Mouse (Mus musculus) embryonic facial prominence, embryonic 10.5 days (tissue): ENCODE results near the gene Vmn1r152. TPM values are rescaled to one million over a fixed set of nuclear protein-coding genes. Genes with fewer than 3 reads are reported as not detected.
"Not testable (repeated sequence)": the region's sequence is repeated elsewhere in the genome, so short reads cannot be mapped to it uniquely, and the experiment has no call there.

Source experiments
- DNase-seq: peaks from one replicate; pipeline ENCODE4 v3.0.0-alpha.2; 2017; ENCODE audit warnings: low spot score
- H3K27ac ChIP-seq: fragments of 300-500 bp; sonication (generic); replicated peaks from 2 replicates; pipeline ENCODE4 v1.5.1; 2016; ENCODE audit warnings: mild to moderate bottlenecking
- H3K27me3 ChIP-seq: fragments of 300-500 bp; sonication (generic); replicated peaks from 2 replicates; pipeline ENCODE4 v1.6.1; 2016; ENCODE audit warnings: low read depth, mild to moderate bottlenecking; ENCODE audit not compliant: poor library complexity, severe bottlenecking
- H3K36me3 ChIP-seq: fragments of 300-500 bp; sonication (generic); replicated peaks from 2 replicates; pipeline ENCODE4 v1.6.1; 2016; ENCODE audit warnings: mild to moderate bottlenecking, moderate library complexity
- H3K4me1 ChIP-seq: fragments of 300-500 bp; sonication (generic); 2 replicates; pipeline ENCODE4 v1.6.1; 2016
- H3K4me3 ChIP-seq: fragments of 300-500 bp; sonication (generic); 2 replicates; pipeline ENCODE4 v1.5.1; 2016; ENCODE audit warnings: mild to moderate bottlenecking, moderate library complexity
- H3K9me3 ChIP-seq: fragments of 300-500 bp; sonication (generic); 2 replicates; pipeline ENCODE4 v1.6.1; 2016; ENCODE audit warnings: mild to moderate bottlenecking
- WGBS: fragments of 180-500 bp; shearing (Covaris S2); methylation state at CpG from one replicate; pipeline ENCODE4 v1.1.7; 2016; 5-methylcytosine and 5-hydroxymethylcytosine counted together
- polyA plus RNA-seq: library from polyadenylated mRNA; unstranded; fragments of >200 nt; fragmentation: Nextera tagmentation; extraction: Ambion mirVana; gene quantifications from 2 replicates; pipeline ENCODE4 v1.2.1, GENCODE M21; 2016

The Vmn1r152 gene
- polyA plus RNA-seq, result not detected in 2 replicates

DNA sequence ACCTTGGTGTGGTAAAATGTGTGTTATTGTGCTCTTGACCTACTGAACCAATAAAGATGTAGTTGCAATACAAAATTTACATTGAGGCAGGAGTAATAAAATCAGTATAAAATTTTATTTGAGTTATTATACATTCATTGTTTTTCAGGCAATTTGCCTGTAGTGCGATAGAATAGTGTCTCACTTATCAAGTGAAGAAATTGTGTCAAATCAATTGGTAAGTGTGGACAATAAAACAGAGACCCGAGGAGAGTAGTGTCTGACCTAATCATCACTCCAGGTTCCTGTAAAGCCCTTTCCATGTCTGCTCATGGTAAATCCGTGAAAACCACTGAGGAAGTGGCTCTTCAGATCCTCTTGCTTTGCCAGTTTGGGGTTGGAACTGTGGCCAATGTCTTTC is at the start of gene Vmn1r152:
Gene Vmn1r152 (plus strand): TSS at position 301 of the 400 bp plus-strand sequence.
- not testable (repeated sequence) for H3K27me3 ChIP-seq, H3K27ac ChIP-seq, H3K4me3 ChIP-seq, H3K4me1 ChIP-seq, H3K36me3 ChIP-seq, H3K9me3 ChIP-seq, DNase-seq
- WGBS, result no CpG with 5 or more reads among the region's 3 CpGs

DNA sequence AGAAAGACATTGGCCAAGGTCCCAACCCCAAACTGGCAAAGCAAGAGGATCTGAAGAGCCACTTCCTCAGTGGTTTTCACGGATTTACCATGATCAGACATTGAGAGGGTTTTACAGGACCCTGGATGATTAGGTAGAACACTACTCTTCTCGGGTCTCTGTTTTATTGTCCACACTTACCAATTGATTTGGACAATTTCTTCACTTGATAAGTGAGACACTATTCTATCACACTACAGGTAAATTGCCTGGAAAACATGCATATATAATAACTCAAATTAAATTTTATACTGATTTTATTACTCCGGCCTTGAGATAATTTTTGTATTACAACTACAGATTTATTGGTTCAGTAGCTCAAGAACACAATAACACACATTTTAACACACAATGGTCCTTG is 23.2 kb upstream of the Vmn1r152 start, which contains the start of gene Vmn1r151:
Gene Vmn1r151 (minus strand): TSS at position 101 of the 400 bp plus-strand sequence.
- WGBS, result 67% methylated on average over 2 of the region's 3 CpGs
- not testable (repeated sequence) for H3K27me3 ChIP-seq, DNase-seq, H3K36me3 ChIP-seq, H3K9me3 ChIP-seq, H3K27ac ChIP-seq, H3K4me3 ChIP-seq, H3K4me1 ChIP-seq

DNA sequence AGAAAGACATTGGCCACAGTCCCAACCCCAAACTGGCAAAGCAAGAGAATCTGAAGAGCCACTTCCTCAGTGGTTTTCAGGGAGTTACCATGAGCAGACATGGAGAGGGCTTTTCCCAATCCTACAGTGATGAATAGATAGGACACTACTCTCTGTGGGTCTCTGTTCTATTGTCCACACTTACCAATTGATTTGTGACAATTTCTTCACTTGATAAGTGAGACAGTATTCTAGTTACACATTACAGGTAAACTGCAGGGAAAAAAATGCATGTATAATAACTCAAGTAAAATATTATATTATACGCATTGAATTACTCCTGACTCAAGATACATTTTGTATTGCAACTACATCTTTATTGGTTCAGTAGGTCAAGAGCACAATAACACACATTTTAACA is 12.0 kb downstream of the Vmn1r152 start, which contains the start of gene Gm8677:
Gene Gm8677 (minus strand): TSS at position 101 of the 400 bp plus-strand sequence.
- DNase-seq, H3K27me3 ChIP-seq, H3K27ac ChIP-seq, H3K4me1 ChIP-seq, H3K9me3 ChIP-seq, H3K4me3 ChIP-seq, H3K36me3 ChIP-seq: not testable (repeated sequence)
- no CpG with 5 or more reads among the region's 1 CpGs for WGBS

GRCm38 (mm10) chr7:22565243-22565642 is 42.5 kb downstream of the Vmn1r152 start, which contains the start of gene Gm4201:
Gm4201 (minus strand) TSS chr7:22565343.
- no CpG with 5 or more reads among the region's 3 CpGs for WGBS
- not testable (repeated sequence) for H3K9me3 ChIP-seq, DNase-seq, H3K27me3 ChIP-seq, H3K27ac ChIP-seq, H3K4me1 ChIP-seq, H3K4me3 ChIP-seq, H3K36me3 ChIP-seq

Other genes starting within 250 kb of the Vmn1r152 start
- not detected in 2 replicates for gene Gm4187, start 193.2 kb upstream of the Vmn1r152 start, polyA plus RNA-seq
- gene Gm8660, start 151.9 kb upstream of the Vmn1r152 start, polyA plus RNA-seq, result not detected in 2 replicates
- not detected in 2 replicates for gene Vmn1r148, start 109.4 kb upstream of the Vmn1r152 start, polyA plus RNA-seq
- gene Vmn1r149, start 84.7 kb upstream of the Vmn1r152 start, polyA plus RNA-seq, result not detected in 2 replicates
- gene Gm10665, start 58.9 kb upstream of the Vmn1r152 start, polyA plus RNA-seq, result not detected in 2 replicates
- gene Vmn1r151, start 23.3 kb upstream of the Vmn1r152 start, polyA plus RNA-seq, result not detected in 2 replicates
- gene Gm8677, start 11.9 kb downstream of the Vmn1r152 start, polyA plus RNA-seq, result not detected in 2 replicates
- not detected in 2 replicates for gene Gm4201, start 42.4 kb downstream of the Vmn1r152 start, polyA plus RNA-seq
- gene Gm4565, start 65.2 kb downstream of the Vmn1r152 start, polyA plus RNA-seq, result not detected in 2 replicates
- gene Vmn1r155, start 135.1 kb downstream of the Vmn1r152 start, polyA plus RNA-seq, result not detected in 2 replicates
- gene Gm8693, start 169.3 kb downstream of the Vmn1r152 start, polyA plus RNA-seq, result not detected in 2 replicates
- gene Gm4567, start 196.7 kb downstream of the Vmn1r152 start, polyA plus RNA-seq, result not detected in 2 replicates
- gene Vmn1r157, start 238.7 kb downstream of the Vmn1r152 start, polyA plus RNA-seq, result not detected in 2 replicates